Mouse (Mus musculus) left cerebral cortex, adult 11 months (tissue): ENCODE data around the gene Knop1.
A peak's percentile ranks its signal among the peaks of the same experiment; 100 is the strongest.

ENCODE experiments used
- DNase-seq: peaks from one replicate; pipeline ENCODE4 v3.0.0; 2022; ENCODE audit warnings: low spot score

Gene Knop1

GRCm38 (mm10) chr7:118855877-118856304 is at the start of gene Knop1:
Knop1 (minus strand) TSS chr7:118856254.
- DNase-seq, result no peak

- DNase-seq, result no peak
These were observed 48.5 kb upstream of the Knop1 start for GRCm38 (mm10) chr7:118904530-118904929.

GRCm38 (mm10) chr7:118903879-118904278 is 47.8 kb upstream of the Knop1 start:
- DNase-seq, result no peak

GRCm38 (mm10) chr7:118902944-118903343 is 46.9 kb upstream of the Knop1 start:
- no peak for DNase-seq

GRCm38 (mm10) chr7:118900090-118900489 is 44.0 kb upstream of the Knop1 start:
- DNase-seq, result no peak

- no peak for DNase-seq
These were observed 42.0 kb upstream of the Knop1 start for GRCm38 (mm10) chr7:118898063-118898462.

- DNase-seq, result no peak
These were observed 39.7 kb upstream of the Knop1 start for GRCm38 (mm10) chr7:118895469-118896450.

GRCm38 (mm10) chr7:118889046-118889680 is 33.1 kb upstream of the Knop1 start:
- DNase-seq, result no peak

GRCm38 (mm10) chr7:118887303-118888055 is 31.4 kb upstream of the Knop1 start:
- no peak for DNase-seq

- no peak for DNase-seq
These were observed 28.9 kb upstream of the Knop1 start for GRCm38 (mm10) chr7:118884969-118885368.

- DNase-seq, result no peak
These were observed 27.9 kb upstream of the Knop1 start for GRCm38 (mm10) chr7:118883957-118884356.

GRCm38 (mm10) chr7:118879466-118880029 is 23.5 kb upstream of the Knop1 start:
- DNase-seq, result no peak

GRCm38 (mm10) chr7:118865362-118865761 is 9.3 kb upstream of the Knop1 start:
- no peak for DNase-seq

- DNase-seq, result no peak
These were observed 2.6 kb upstream of the Knop1 start for GRCm38 (mm10) chr7:118858640-118859039.

GRCm38 (mm10) chr7:118855171-118855876 is 730 bp downstream of the Knop1 start, which contains the start of gene Iqck:
Iqck (plus strand) TSS chr7:118855752.
- peak; percentile 86 for DNase-seq

GRCm38 (mm10) chr7:118854606-118855005 is 1.4 kb downstream of the Knop1 start:
- no peak for DNase-seq

GRCm38 (mm10) chr7:118852611-118853010 is 3.4 kb downstream of the Knop1 start:
- no peak for DNase-seq

- DNase-seq, result no peak
These were observed 4.5 kb downstream of the Knop1 start for GRCm38 (mm10) chr7:118851571-118851970.

- no peak for DNase-seq
These were observed 5.3 kb downstream of the Knop1 start for GRCm38 (mm10) chr7:118850676-118851290.

- no peak for DNase-seq
These were observed 6.4 kb downstream of the Knop1 start for GRCm38 (mm10) chr7:118849543-118850250.
